Mouse (Mus musculus) midbrain, embryonic 14.5 days (tissue): ENCODE results near the gene Aqp6. TPM values are rescaled to one million over a fixed set of nuclear protein-coding genes. Genes with fewer than 3 reads are reported as not detected.

ENCODE experiments used
- ATAC-seq: fragments of 200-750 bp; cut with Nextera tagmentation; 2 replicates; pipeline ENCODE4 v1.8.0; 2017; ENCODE audit warnings: moderate number of reproducible peaks, moderate library complexity; ENCODE audit not compliant: low FRiP score, low TSS enrichment
- DNase-seq: peaks from one replicate; pipeline ENCODE4 v3.0.0-alpha.2; 2015
- H3K27ac ChIP-seq: fragments of 300-500 bp; sonication (generic); replicated peaks from 2 replicates; pipeline ENCODE4 v1.5.1; 2014; ENCODE audit warnings: mild to moderate bottlenecking, low read depth, low read length, moderate library complexity
- H3K27me3 ChIP-seq: fragments of 300-500 bp; sonication (generic); 2 replicates; pipeline ENCODE4 v1.6.1; 2014; ENCODE audit warnings: low read length, control low read depth, mixed read lengths; ENCODE audit not compliant: control insufficient read depth, insufficient read depth
- H3K36me3 ChIP-seq: fragments of 300-500 bp; sonication (generic); 2 replicates; pipeline ENCODE4 v1.6.1; 2014; ENCODE audit warnings: low read length, control low read depth; ENCODE audit not compliant: control insufficient read depth, insufficient read depth
- H3K4me1 ChIP-seq: fragments of 300-500 bp; sonication (generic); 2 replicates; pipeline ENCODE4 v1.6.1; 2014; ENCODE audit warnings: mild to moderate bottlenecking, antibody characterized with exemption, low read length, control low read depth; ENCODE audit not compliant: control insufficient read depth, insufficient read depth
- H3K4me2 ChIP-seq: fragments of 300-500 bp; sonication (generic); 2 replicates; pipeline ENCODE4 v1.6.1; 2014; ENCODE audit warnings: mild to moderate bottlenecking, low read length, moderate library complexity
- H3K4me3 ChIP-seq: fragments of 300-500 bp; sonication (generic); replicated peaks from 2 replicates; pipeline ENCODE4 v1.5.1; 2014; ENCODE audit warnings: low read depth, low read length
- H3K9ac ChIP-seq: fragments of 300-500 bp; sonication (generic); replicated peaks from 2 replicates; pipeline ENCODE4 v1.6.1; 2014; ENCODE audit warnings: mild to moderate bottlenecking, low read length, moderate library complexity
- H3K9me3 ChIP-seq: fragments of 300-500 bp; sonication (generic); 2 replicates; pipeline ENCODE4 v1.6.1; 2016; ENCODE audit warnings: low read length, control low read depth, mixed read lengths; ENCODE audit not compliant: control insufficient read depth
- WGBS: fragments of 180-500 bp; shearing (Covaris S2); extraction: QIAGEN DNeasy Blood & Tissue Kit; methylation state at CpG from one replicate; pipeline ENCODE4 v1.1.7; 2014; 5-methylcytosine and 5-hydroxymethylcytosine counted together
- polyA plus RNA-seq: library from polyadenylated mRNA; unstranded; fragments of >200 nt; fragmentation: Nextera tagmentation; extraction: Ambion mirVana; gene quantifications from 2 replicates; pipeline ENCODE4 v1.2.1, GENCODE M21; 2014

Gene Aqp6
- polyA plus RNA-seq, 1 experiment from 2014 or later = 1.1 TPM

DNA sequence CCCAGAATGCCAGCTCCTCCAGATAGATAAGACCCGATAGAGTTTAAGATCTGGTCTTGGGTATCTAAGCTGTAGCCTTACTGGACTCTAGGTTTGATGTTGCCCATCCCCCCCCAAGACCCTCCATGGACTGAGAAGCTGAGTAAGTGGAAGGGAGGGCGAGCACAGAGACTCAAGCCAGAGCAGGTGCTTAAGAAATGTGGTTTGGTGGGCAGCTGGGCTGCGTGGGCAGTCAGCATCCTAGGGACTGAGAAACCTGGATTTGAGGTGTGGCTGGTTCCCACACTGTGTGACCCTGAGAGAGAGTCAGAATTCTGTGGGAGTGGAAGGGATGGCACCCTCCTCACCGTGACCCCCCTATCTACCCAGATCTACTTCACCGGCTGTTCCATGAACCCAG, 8.3 kb upstream of the Aqp6 start:
- no peak for ATAC-seq
- WGBS = 92% methylated on average over 5 of the region's 5 CpGs

DNA sequence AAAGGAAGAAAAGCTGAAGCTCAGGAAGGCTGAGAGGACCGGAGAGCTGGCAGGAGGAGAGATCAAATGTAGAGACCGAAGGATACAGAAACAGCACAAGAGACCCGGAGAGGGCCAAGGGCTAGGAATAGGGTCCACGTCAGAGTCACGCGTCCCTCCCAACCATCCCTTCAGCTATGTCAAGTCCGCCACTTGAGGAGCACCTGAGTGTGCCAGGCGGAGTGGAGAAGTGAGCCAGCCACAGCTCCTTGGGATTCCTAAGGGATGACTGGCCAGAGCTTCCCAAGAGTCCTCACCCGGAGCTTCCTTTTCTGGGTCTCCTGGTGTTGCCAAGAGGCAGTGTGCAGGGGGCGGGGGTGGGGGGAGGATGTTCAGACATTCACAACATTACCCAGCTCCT, 6.2 kb upstream of the Aqp6 start:
- no peak overlapping the region for H3K4me2 ChIP-seq
- DNase-seq (no peak), ATAC-seq (no peak)
- WGBS = 88% methylated on average over 10 of the region's 10 CpGs
- no peak overlapping the region for H3K4me3 ChIP-seq
- H3K27me3 ChIP-seq = peaks cover 40% of the 10 kb centered on the region
- no peaks in the 10 kb centered on the region for H3K36me3 ChIP-seq
- H3K9ac ChIP-seq = no peak overlapping the region
- H3K4me1 ChIP-seq = peaks cover 11% of the 10 kb centered on the region
- no peak overlapping the region for H3K27ac ChIP-seq
- no peaks in the 10 kb centered on the region for H3K9me3 ChIP-seq

More for the DNA sequence above, 8.3 kb upstream of the Aqp6 start:
- H3K9me3 ChIP-seq = no peaks in the 10 kb centered on the region
- no peaks in the 10 kb centered on the region for H3K36me3 ChIP-seq
- peaks cover 3% of the 10 kb centered on the region; the same call in 1 of the 2 replicates for H3K4me1 ChIP-seq
- DNase-seq = no peak
- peaks cover 60% of the 10 kb centered on the region for H3K27me3 ChIP-seq
- no peak overlapping the region for H3K4me2 ChIP-seq
- no peak overlapping the region for H3K4me3 ChIP-seq
- H3K9ac ChIP-seq = no peak overlapping the region
- no peak overlapping the region for H3K27ac ChIP-seq

GRCm38 (mm10) chr15:99596056-99596687, 5.0 kb upstream of the Aqp6 start:
- Histone ChIP-seq H3K9me3 (no peaks in the 10 kb centered on the region), H3K27me3 (peaks cover 29% of the 10 kb centered on the region), H3K36me3 (no peaks in the 10 kb centered on the region), H3K9ac (0 out of 2 replicates have a peak overlapping the region, but pooled peaks have one; percentile 9), H3K27ac (peak overlapping the region; percentile 63; the same call in 1 of the 2 replicates), H3K4me2 (peak overlapping the region; percentile 28), H3K4me3 (no peak overlapping the region), H3K4me1 (peaks cover 23% of the 10 kb centered on the region)
- peak; percentile 79 for ATAC-seq
- 0% methylated on average over 7 of the region's 7 CpGs for WGBS
- peak; percentile 92 for DNase-seq

DNA sequence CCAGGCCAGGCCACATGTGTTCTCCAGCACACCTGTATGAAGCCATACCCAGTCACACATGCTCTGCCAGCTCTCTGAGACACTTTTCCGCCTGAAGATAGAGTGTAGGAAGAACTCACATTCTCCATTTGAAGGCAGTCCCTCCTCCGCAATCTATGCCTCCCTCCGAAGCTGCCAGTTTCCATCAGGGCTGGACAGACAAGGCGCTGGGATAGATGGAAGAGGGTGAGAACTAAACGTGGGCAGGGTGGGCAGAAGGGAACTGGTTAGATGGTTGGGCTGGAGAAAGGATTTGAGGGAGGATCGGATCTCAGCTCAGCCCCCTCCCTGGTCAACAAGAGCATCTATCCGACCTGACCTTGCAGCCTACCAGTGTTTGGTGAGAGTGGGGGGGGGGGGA, 4.4 kb upstream of the Aqp6 start:
- Histone ChIP-seq H3K27ac (peak overlapping the region; percentile 63), H3K9ac (no peak overlapping the region), H3K36me3 (no peaks in the 10 kb centered on the region), H3K27me3 (peaks cover 22% of the 10 kb centered on the region), H3K4me2 (no peak overlapping the region), H3K4me1 (peaks cover 29% of the 10 kb centered on the region), H3K4me3 (no peak overlapping the region), H3K9me3 (no peaks in the 10 kb centered on the region)
- DNase-seq (no peak), ATAC-seq (no peak)
- 60% methylated on average over 7 of the region's 7 CpGs for WGBS

- Histone ChIP-seq H3K27ac (no peak overlapping the region), H3K9ac (no peak overlapping the region), H3K4me3 (no peak overlapping the region), H3K27me3 (peaks cover 16% of the 10 kb centered on the region; the same call in 1 of the 2 replicates), H3K9me3 (no peaks in the 10 kb centered on the region), H3K36me3 (no peaks in the 10 kb centered on the region), H3K4me2 (no peak overlapping the region), H3K4me1 (peaks cover 29% of the 10 kb centered on the region)
- 60% methylated on average over 8 of the region's 8 CpGs for WGBS
- no peak for DNase-seq
- ATAC-seq = no peak
Measured at GRCm38 (mm10) chr15:99597596-99597995, 3.6 kb upstream of the Aqp6 start.

GRCm38 (mm10) chr15:99599245-99600070, 1.7 kb upstream of the Aqp6 start:
- Histone ChIP-seq H3K36me3 (no peaks in the 10 kb centered on the region), H3K4me1 (peaks cover 29% of the 10 kb centered on the region), H3K4me2 (no peak overlapping the region), H3K27me3 (peaks cover under 1% of the 10 kb centered on the region; the same call in 1 of the 2 replicates), H3K4me3 (no peak overlapping the region), H3K27ac (peak overlapping the region; percentile 14; the same call in 1 of the 2 replicates), H3K9ac (no peak overlapping the region), H3K9me3 (no peaks in the 10 kb centered on the region)
- WGBS = 37% methylated on average over 17 of the region's 17 CpGs
- ATAC-seq (peak; percentile 39; the same call in 1 of the 2 replicates), DNase-seq (peak; percentile 60)

GRCm38 (mm10) chr15:99601823-99602120, 572 bp downstream of the Aqp6 start:
- H3K27me3 ChIP-seq = no peaks in the 10 kb centered on the region
- peak overlapping the region; percentile 55; the same call in 1 of the 2 replicates for H3K27ac ChIP-seq
- peaks cover 37% of the 10 kb centered on the region for H3K4me1 ChIP-seq
- no peak overlapping the region for H3K4me3 ChIP-seq
- no peak overlapping the region for H3K9ac ChIP-seq
- no peak overlapping the region for H3K4me2 ChIP-seq
- ATAC-seq (no peak), DNase-seq (no peak)
- no peaks in the 10 kb centered on the region for H3K36me3 ChIP-seq
- no peaks in the 10 kb centered on the region for H3K9me3 ChIP-seq
- WGBS = 6% methylated on average over 5 of the region's 5 CpGs

GRCm38 (mm10) chr15:99602206-99602820, 1.1 kb downstream of the Aqp6 start:
- H3K36me3 ChIP-seq = no peaks in the 10 kb centered on the region
- DNase-seq (no peak), ATAC-seq (no peak)
- H3K4me3 ChIP-seq = no peak overlapping the region
- no peak overlapping the region for H3K4me2 ChIP-seq
- no peak overlapping the region for H3K9ac ChIP-seq
- 66% methylated on average over 17 of the region's 17 CpGs for WGBS
- H3K27me3 ChIP-seq = no peaks in the 10 kb centered on the region
- no peak overlapping the region for H3K27ac ChIP-seq
- H3K4me1 ChIP-seq = peaks cover 40% of the 10 kb centered on the region
- H3K9me3 ChIP-seq = no peaks in the 10 kb centered on the region
